Mouse (Mus musculus): ENCODE data around the gene Flywch1. TPM values are rescaled to one million over a fixed set of nuclear protein-coding genes. Genes with fewer than 3 reads are reported as not detected.

Gene Flywch1
- total RNA-seq, 4 experiments from 2014 or later = 48.7 to 63.8 (median 54.3) TPM

DNA sequence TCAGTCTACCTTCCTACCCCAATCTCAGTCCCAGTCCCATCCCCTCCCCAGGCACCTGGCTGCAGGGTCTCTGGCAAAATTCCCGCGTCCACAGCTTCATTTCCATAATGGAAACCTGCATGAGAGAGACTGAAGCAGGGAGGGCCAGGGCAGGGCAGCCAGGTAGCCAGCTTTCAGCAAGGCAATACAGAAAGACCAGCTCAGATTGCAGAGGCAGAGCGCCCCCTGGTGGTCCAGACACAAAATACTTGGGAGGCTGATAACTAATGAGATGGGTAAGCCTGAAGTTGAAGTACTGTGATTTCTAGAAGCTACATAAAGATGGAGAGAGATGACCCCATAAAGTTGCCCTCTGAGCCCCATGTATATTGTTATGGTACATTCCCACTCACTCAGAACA, 65.2 kb downstream of the Flywch1 start:
- DNase-seq (ENCODE audit: low spot score in 2 of 2) = peak; percentile 40 to 59

- DNase-seq (ENCODE audit: low spot score in 2 of 2) = no peak
These were observed 65.8 kb downstream of the Flywch1 start for GRCm38 (mm10) chr17:23705525-23706104.

DNA sequence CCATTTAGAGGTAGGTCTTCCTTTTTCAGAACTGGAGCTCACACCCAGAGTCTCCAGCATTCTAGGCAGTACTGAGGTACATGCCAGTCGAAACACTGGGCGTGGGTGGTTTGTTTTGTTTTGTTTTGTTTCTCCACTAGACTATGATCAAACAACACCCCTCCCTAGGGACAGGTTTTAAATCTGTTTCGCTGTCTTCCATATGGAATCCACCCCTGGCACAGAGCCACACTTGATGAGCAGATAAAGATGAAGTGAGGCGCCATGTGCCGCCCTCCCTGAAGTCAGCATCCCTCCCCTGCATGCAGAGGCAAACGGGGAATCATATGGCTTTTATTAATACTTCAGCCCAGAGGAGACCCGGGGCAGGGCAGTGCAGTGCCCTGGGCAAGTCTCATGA, 66.7 kb downstream of the Flywch1 start:
- no peak for DNase-seq (ENCODE audit: low spot score in 2 of 2)

DNA sequence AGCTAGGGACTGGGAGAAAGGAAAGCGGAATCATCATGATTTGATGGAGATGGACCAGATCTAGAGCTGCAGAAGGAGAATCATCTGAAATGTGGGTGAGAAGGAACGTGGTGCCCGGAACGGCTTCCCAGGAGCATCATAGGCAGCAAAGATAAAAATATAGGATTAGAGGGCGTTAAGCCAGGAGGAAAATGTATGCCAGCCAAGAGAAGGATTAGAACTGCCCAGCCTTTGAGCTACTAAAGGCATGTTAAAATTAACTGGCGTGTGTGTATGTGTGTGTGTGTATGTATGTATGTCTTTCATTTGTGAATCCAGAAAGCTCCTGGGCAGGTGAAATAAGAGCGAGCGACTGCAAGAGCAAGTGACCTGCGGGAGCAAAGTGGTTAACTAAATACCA, 68.1 kb downstream of the Flywch1 start:
- DNase-seq (ENCODE audit: low spot score in 2 of 2) = no peak

Other genes with a start within 250 kb of the Flywch1 start
- gene Zfp213, start 207.4 kb downstream of the Flywch1 start, total RNA-seq (2022) = 1 to 10 TPM; 2.1 to 2.7 (median 2.2) TPM
- 1 to 10 TPM; 2.8 to 3.9 (median 3.2) TPM for gene Zfp13, start 172.1 kb downstream of the Flywch1 start, total RNA-seq (2022)
- gene Zscan10, start 170.7 kb downstream of the Flywch1 start, total RNA-seq (2022) = not detected
- not detected for gene Mmp25, start 126.3 kb downstream of the Flywch1 start, total RNA-seq (2022)
- gene Bicdl2, start 111.1 kb downstream of the Flywch1 start, total RNA-seq (2022) = not detected
- 100 to 1,000 TPM; 108 to 127 (median 120) TPM for gene Hcfc1r1, start 98.0 kb downstream of the Flywch1 start, total RNA-seq (2022)
- 1 to 10 TPM; 6.7 to 7.9 (median 7.3) TPM for gene Thoc6, start 97.7 kb downstream of the Flywch1 start, total RNA-seq (2022)
- gene Tnfrsf12a, start 94.1 kb downstream of the Flywch1 start, total RNA-seq (2022) = 10 to 100 TPM; 26.6 to 49.4 (median 30.1) TPM
- not detected for gene Cldn6, start 92.4 kb downstream of the Flywch1 start, total RNA-seq (2022)
- under 1 TPM in 1 of 4 experiments, not detected in 3; 0.36 TPM for gene Cldn9, start 87.6 kb downstream of the Flywch1 start, total RNA-seq (2022)
- gene 1520401A03Rik, start 48.8 kb downstream of the Flywch1 start, total RNA-seq (2022) = not detected
- under 1 TPM; 0.17 to 0.65 (median 0.40) TPM for gene Pkmyt1, start 45.3 kb downstream of the Flywch1 start, total RNA-seq (2022)
- 1 to 10 TPM; 1.5 to 2.5 (median 1.9) TPM for gene Paqr4, start 30.7 kb downstream of the Flywch1 start, total RNA-seq (2022)
- not detected for gene Kremen2, start 25.8 kb downstream of the Flywch1 start, total RNA-seq (2022)
- not detected for gene Flywch2, start 14.5 kb upstream of the Flywch1 start, total RNA-seq (2022)
- gene Srrm2, start 18.9 kb upstream of the Flywch1 start, total RNA-seq (2022) = 100 to 1,000 TPM; 152 to 180 (median 170) TPM
- 100 to 1,000 TPM; 403 to 511 (median 426) TPM for gene Elob, start 57.5 kb upstream of the Flywch1 start, total RNA-seq (2022)
- gene Prss33, start 64.5 kb upstream of the Flywch1 start, total RNA-seq (2022) = not detected
- not detected for gene Prss32, start 72.3 kb upstream of the Flywch1 start, total RNA-seq (2022)
- gene Prss41, start 72.6 kb upstream of the Flywch1 start, total RNA-seq (2022) = under 1 TPM in 2 of 4 experiments, not detected in 2; 0.68 to 0.85 TPM
- gene Prss21, start 96.5 kb upstream of the Flywch1 start, total RNA-seq (2022) = not detected
- gene Dcpp1, start 109.3 kb upstream of the Flywch1 start, total RNA-seq (2022) = not detected
- gene Dcpp2, start 109.3 kb upstream of the Flywch1 start, total RNA-seq (2022) = not detected
- not detected for gene Dcpp3, start 145.9 kb upstream of the Flywch1 start, total RNA-seq (2022)
- not detected for gene Sbp, start 170.1 kb upstream of the Flywch1 start, total RNA-seq (2022)
- not detected for gene Sbpl, start 183.7 kb upstream of the Flywch1 start, total RNA-seq (2022)
- gene Prss30, start 209.0 kb upstream of the Flywch1 start, total RNA-seq (2022) = not detected
- gene Prss22, start 226.5 kb upstream of the Flywch1 start, total RNA-seq (2022) = not detected

Measured in gastrocnemius, adult 8-10 months (tissue).